Mouse (Mus musculus): Measurements from ENCODE around the gene Lenep.

Gene Lenep

DNA sequence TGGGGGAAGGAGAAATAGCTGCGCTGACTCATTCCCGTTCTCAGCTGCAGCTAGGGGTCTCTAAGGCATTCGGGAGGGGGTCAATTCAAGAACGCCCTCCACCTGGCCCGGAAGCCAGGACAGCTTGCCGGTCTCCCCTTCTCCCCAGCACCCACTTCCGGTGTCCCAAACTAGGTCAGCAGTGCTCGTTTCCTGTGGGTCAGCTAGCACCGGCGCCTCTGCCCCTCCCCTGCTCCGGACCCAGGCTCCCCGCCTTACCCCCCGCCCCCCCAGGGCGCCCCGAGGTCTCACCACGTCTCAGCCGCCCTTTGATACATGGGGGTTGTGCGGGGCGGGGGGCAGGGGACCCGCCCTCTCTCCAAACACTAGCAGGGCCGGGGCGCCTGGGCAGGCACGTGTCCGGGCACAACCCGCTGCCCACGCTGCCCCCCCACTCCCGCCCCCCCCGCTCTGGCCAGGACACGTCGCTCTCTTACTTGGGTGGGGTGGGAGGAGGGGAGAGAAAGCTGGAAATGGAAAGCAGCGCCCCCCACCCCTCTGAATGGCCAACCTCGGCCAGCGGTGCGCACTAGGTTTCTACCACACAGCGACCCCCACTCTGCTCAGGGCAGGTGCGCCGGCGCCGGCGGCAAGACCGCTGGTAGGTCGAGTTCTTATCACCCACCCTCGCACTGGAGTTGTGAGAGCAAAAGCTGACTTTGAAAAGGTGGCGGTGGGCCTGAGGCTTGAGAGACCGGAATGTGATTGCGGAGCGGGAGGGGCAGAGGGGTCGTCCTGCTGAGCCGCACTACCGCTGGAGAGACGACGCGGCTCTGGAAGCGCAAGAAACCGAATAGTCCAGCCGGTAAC is 10.7 kb downstream of the Lenep start:
- peak; percentile 54 for DNase-seq (ENCODE audit: low spot score)

DNA sequence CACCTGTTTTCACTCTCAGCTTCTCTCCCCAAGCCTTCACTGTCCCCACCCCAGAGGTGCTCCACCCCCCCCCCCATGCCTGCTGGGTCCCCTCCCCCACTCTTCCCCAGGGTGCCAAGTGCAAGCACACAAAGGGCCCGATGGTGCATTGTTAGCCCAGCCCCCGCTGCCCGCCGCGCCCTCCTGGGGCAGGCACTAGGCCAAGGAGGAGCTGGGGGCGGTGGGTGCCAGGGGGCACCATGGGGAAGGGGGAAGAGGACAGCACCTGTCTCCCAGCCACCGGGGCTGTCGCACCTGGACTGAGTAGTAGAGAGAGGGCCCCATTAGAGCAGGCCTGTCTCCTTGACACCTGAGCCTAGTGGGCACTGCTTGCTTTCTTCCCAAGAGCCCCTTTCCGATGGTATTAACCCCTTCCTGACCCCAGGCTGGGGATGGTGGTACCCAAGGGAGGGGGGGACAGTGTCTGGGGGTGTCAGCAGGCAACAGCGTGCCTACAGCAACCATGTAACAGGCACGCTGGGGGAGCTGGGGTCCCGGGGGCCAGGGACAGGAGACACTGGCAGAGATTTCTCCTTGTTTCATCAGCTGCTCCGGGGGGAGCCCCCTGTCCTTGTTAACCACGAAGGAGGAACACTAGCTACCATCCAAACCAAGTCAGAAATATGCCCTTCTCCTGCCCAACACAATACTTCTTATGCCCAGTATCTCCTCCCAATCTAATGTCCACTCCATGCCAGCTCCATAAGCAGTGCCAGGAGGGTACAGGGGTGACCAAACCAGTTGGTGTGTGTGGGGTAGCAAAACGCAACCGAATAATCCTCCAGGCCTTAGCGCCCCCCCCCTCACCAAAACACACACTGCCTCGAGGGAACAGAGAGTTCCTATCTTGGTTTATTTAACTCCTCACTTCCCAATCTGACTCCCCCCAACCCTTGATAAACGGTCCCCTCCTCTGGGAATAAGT is 11.6 kb downstream of the Lenep start:
- DNase-seq (ENCODE audit: low spot score), result no peak

DNA sequence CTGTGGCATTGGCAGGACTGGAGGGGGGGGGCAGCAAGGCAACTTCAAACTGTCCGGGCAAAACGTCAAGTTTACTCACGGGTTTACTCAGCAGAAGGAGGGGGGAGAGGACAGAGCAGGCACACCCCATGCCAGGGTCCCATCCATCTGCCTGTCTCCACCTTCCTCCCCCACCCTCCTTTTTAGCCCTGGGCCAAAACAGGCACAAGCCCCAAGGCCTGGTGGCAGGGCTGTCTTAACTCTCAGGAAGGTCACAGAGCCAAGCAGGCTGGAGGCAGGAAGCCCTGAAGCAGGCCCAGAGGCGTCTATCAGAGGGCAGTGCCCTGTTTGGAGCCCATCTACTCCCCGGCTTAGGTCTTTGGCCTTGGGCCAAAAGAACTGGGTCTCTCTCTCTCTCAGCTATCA is 12.5 kb downstream of the Lenep start:
- DNase-seq (ENCODE audit: low spot score), result no peak

DNA sequence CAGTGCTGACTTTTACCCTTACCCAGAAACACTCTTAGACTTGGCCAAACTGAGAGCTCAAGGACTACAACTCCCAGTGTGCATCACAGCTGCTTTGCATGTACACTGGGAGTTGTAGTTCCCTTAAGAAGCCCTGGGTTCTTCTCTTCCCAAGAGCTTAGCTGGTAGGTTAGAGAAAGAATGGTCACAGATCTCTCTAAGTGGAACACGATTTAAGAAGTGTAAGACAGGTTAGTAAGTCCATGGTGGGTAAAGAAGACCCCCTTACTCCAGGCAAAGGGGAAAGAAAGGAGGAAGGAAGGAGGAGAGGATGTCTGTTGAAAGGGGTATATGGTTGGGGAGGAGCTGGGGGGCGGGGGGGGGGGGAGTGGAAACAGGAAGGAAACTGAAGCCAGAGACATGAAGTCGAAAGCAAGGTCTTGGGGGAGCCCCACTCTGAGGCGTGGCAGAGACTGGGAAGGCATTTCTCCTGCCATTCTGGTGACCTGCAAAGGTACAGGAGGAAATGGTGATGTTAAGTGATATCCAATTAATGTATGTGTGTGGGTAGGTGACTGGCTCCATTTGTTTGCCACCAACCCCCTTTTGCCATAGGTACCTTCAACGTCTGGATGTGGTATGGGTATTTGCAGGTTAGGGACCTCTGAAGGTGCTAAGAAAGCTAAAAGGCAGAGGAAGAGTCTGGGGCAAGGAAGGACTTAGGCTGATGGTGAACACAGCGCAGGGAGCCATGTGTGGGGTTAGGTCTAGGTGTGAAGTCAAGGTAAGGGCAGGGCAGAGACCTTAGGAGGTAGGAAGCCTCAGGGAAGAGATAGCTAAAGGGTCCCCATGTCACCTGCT is 13.5 kb downstream of the Lenep start:
- no peak for DNase-seq (ENCODE audit: low spot score)

DNA sequence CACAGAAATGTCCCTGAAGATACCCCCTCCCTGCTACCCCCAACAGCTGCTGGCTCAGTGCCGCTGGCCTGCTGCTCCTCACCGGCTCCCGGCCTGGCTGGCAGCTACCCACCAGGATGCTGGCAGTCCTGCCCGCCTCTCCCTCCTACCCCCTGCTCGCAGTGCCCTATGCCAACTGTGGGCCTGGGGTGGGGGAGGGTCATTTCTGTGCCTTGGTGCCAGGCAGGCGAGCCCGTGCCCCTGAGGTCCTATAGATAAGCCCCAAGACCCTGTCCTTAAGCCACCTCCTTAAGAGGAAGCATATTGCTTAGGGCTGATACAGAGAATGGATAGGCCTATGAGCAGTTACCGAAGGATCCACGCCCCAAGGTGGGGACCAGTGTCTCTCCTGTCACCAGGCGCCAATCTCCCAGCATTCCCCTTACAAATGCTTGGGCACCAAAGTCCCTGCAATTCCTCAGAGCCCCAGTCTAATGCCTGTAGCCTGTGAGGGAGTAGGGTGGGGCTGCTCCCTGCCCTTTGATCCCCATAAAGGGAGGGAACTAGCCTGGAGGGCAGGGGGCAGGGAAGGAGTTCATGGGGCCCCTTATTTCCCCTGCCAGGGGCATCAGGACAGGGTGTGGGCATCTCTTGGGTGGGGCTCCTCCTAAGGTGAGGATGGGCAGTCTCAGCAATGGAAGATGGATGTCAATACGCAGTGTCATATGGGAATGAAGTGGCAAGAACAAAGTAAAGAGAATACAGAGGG is 14.3 kb downstream of the Lenep start:
- no peak for DNase-seq (ENCODE audit: low spot score)

DNA sequence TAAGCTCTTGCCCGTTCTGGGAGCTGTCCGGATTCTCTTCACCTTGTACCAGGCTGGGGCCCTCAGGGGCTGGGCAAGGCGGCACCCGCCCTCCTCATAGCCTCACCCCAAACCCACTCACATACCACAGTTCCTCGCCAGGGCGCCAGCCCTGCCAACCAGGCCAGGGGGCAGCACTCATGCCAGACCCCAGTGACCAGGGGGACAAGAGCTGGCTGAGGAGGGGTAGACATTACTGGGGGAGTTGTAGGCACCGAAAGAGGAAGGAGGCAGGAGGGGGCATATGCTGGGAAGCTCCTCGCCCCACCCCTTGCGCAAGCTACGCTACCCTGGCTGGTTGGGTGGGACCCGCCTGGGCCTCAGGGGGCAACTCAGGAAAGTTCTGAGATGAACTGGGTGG is 15.0 kb downstream of the Lenep start:
- no peak for DNase-seq (ENCODE audit: low spot score)

DNA sequence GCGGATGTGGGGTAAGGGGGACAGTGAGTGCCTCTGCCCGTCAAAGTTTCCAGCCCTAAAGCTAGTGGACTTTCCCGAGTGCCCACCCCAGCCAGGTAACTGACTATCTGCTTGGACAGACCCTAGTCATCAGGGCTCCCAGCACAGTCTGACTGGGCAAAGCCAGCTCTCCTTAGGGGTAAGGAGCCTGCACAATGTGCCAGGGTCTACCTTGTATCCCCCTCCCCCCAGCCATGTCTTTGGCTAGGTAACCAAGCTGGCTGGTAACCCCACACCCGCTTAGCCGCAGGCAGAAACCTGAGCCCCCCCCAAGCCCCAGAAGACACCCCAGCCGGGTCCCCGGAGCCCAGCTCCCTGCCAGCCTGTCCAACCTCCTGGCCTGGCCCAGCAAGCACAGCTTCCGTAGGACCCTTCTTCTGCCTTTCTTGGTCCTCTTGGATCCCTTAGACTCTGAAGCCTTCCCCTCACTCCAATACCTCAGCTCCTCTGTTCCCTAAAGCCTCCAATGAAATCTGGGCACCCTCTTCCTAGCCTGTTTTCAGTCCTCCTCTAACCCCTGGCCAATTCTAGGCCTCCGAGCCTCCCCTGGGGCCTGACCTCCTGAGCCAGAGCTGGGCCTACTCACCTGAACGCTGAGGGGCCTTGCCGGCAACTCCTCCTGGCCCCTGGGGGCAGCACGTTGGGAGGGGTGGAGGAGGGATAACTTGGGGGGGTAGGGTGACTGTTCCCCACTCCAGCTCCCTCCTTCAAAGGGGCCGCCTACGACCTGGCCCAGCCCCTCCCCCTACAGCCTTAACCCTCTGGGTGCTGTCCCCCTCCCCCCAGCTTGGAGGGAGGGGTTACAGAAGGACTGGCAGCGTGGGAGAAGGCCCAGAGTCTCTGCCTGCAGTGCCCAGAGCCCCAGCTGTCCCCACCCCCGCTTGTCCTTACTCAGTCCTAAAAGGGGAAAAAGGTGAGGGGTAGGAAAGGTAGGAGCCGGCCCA is 15.9 kb downstream of the Lenep start:
- no peak for DNase-seq (ENCODE audit: low spot score)

DNA sequence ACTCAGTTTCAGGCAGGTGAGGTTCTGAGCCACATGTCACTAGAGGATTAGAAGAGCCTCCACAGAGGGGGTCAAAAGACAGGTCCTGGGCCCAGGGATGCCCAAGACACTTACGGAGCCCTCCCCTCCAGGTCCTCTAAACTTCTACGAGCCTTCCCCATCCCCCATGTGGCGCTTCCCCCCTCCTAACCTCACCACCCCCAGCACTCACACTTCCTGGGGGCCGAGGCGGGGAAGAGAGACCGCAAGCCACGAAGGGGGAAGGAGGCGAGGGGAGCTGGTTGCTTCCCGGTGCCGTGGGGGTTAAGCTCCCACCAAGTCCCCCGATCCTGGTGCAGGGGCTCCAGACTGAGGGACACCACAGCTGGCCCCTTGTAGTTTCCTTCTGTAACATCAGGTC is 17.1 kb downstream of the Lenep start:
- no peak for DNase-seq (ENCODE audit: low spot score)

DNA sequence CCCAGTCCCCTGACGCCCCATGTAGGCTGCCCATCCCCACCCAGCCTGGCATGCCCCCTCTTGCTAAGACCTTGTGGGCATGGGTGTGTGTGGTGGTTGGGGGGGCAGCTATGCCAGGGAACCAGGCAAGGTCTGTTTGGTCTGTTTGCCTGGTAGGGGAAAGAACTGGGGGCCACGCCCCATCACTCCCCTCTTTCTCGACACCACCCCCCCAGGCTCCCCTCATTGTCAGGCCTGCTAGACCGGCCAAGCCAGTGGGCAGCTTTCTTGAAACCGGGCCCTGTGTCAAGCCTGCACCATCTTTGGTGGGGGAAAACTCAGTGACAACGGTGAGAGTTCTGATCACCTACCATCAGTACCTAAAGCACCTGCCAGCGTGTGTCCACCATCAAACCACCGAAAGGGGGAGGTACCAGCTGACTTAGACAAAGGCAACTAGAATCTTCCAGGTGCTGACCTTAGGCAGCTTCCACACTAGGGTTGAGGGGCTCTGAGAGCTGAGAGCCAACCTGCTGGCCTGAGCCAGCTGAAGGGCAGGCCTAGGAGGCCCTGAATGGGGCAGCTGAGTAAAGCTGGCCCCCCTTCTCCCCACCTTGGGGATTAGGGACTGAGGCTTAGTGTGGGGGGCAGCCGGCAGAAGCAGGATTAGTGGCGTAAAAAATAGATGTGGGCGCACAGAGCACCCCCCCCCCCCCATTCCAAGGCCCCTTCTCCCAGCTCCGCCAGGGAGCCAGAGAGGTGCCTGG is 18.1 kb downstream of the Lenep start:
- no peak for DNase-seq (ENCODE audit: low spot score)

DNA sequence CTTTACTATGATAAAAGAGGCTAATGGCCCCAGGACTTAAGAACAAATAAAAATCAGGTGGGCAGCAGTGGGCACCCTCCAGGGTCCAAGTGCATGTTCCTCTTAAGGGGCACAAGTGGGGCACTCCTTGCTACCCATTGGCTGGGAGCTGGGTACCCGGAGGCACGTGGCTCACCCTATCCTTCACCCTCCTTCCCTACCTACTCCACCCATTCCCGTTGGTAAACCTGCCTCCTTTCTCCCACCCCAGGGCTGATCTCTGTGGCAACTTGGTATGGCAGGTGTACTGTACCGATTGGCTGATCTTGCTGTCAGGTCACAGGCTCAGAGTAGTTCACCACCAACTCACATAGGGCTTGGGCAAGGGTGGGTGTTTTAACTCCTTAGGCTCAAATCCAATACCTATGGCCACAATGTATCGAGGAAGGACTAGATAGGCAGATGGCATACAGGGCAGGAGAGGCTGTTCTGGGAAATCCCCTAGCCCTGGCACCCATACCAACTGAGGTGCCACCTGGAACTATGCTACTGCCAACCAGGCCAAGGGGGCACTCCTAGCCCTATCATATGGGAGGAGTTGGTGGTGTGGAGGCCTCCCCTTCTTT is 18.8 kb downstream of the Lenep start:
- no peak for DNase-seq (ENCODE audit: low spot score)

DNA sequence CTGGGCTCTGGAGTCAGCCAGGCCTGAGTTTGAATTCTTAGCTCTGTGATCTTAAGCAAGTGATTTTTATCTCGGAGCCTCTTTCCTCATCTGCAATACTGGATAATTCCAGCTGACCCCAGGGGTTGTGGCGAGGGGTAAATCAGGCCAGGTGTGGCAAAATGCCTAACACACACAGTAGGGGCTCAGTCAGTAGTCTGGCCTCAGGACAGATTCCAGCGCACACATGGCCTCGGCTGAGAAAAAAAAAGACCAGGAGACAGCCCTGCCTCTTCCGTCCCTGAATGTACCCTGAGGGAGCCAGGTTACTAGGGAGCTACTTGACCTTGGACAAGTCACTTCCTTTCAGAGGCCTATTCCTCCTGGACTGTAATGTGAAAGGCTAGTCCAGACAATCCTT is 19.6 kb downstream of the Lenep start:
- no peak for DNase-seq (ENCODE audit: low spot score)

DNA sequence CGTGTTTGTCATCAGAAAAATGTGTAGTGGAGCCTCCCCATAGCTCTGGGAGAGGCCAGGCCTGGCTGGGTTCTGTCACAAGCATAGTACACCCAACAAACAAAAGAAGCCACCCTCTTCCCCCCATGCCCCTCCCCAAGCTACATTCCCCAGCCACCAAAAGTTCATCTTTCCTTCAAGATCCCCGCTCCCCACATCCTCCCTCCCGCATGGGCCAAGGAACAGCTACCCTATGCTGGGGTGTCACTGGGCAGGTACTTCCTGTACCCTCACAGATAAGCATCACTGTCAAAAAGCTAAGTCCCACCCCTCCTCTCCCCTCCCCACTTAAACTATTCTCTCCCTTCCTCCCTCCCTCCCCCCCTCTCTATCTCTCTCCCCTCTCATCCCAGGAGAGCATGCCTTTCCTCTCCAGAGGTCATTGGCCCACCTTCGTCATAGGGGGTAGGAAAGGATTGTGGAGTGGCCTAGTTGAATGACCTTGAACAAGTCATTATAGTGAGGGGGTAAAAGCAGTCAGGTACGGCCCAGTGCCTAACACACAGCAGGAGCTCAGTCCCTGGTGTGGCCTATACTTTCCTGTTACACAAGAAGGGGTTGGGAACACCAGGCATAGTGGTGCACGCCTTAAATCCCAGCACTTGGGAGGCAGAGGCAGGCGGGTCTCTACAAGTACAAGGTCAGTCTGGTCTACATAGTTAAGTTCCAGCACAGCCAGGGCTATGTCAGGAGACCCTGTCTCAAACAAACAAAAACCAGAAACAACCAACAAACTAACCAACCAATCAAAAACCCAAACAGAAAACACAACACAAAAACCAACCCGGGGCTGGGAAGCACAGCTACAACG is 20.3 kb downstream of the Lenep start:
- no peak for DNase-seq (ENCODE audit: low spot score)

DNA sequence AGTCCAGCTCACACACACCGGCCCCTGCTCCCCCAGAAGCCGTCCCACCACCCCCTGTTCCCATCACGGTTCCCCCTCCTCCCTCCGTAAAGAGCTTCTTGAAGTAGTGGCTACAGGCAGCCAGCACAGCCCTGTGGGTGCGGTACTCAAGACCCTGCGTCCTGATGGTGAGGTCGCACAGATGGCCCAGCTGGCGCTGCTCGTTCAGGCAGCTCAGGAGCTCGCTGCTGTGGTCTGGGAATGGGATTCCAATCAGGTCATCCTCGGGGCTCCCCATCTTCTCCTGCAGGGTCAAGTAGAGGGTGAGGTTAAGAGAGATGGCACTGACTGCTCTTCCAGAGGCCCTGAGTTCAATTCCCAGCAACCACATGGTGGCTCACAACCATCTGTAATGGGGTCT is 21.4 kb downstream of the Lenep start:
- DNase-seq (ENCODE audit: low spot score), result no peak

DNA sequence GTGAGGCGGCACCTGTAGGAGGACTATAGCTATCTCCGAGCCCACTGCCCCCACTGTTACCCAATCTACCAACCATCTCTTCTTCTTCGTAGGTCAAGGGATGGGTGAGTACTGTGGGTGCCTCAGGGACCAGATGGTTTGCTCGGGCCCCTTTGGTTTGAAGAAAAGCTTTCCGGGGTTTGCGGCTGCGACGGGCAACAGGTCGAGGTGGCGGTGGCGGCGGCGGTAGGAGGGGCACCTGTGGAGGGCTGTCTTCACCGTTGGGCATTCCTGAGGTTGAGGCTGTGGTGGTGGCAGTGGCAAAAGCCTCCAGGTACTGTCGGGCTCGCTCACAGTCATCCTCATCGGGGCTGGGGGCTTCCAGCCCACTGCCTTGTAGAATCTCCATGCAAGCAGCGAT is 21.9 kb downstream of the Lenep start:
- no peak for DNase-seq (ENCODE audit: low spot score)

DNA sequence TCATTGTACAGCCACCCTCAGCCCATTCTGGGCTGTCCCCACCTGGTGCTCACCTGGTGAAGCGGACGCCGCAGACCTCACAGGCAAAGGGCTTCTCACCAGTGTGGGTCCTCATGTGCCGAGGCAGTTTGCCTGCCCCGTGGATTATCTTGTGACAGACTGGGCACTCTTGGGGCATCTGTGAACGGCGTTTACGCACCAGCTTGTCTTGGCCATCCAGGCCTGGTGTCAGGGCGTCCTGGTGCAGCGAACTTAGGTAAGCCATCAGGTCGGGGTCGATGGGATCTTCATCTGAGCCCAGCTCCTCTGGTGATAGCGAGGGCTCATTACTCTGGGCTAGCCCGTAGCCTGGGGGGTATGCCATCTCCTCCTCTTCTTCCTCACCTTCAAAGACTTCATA is 22.3 kb downstream of the Lenep start:
- no peak for DNase-seq (ENCODE audit: low spot score)

DNA sequence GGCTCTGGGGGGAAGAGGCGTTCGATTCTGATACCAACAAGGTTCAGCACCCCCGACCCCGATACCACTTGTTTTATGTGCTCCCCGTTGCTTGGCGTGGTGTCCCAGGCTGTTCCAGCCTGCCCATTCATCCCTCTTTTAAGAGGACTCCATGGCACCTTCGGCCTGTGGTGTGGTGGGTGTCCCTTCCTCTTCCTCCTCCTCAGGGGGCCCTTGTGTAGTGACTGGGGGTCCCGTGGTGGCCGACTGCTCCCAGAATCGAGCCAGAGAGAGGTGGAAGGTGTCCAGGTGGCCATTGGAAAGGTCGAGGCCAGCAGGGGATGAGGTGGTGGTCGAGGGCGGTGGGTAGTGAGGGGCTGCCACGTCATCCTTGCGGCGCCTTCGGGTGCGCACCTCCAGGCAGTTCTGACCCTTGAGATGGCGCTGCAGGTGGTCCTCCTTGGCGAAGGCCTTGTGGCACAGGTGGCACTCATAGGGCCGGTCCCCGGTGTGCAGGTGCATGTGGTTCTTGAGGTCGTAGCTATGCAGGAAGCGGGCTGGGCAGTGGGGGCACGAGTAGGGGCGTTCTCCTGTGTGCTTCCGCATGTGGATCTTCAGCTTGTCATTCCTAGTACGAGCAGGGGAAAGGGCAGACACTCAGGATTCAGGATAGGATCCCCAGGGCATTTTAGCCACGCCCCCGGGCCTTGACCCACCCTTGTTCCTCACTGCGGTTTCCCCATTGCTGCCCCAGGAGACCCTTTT is 23.0 kb downstream of the Lenep start:
- no peak for DNase-seq (ENCODE audit: low spot score)

DNA sequence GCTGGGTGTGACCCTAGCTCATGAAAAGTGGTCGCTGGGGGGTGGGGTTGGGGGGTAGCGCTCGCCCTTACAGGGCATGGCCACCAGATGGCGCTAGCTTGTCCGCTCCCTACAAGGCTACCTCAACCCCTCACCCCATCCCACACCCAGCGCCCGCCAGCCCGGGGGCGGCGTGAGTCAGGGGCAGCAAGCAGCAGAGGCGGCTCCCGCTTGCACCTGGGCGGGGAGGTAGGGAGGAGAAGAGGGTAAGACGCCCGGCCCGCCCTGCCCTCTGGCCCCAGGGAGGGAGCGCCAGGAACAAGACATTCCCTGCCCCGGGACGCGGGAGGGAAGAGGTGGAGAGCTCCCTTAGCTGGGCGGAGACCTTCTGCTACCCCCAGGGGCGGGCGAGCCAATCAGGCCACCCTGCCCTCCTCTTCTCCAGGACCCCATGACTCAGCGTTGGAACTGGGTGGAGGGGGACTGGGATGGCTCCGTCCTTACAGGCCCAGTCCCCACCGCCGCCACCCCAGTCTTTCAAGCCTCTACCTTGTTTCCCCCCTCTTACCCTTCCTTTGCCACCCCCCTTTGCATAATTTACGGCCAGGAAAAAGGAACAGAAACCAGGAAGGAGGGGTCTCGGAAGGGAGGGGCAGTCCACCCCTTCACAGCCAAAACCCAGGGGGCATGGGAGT is 24.1 kb downstream of the Lenep start:
- DNase-seq (ENCODE audit: low spot score), result peak; percentile 87
